Mouse (Mus musculus): ENCODE results near the gene Cenps.

- TF ChIP-seq POLR2A (IDR thresholded peaks at IDR 0.05; ENCODE audit: low read depth, low read length) (no peak), CTCF (conservative IDR thresholded peaks at IDR 0.05; ENCODE audit: insufficient read depth, insufficient read length, low read depth, low read length) (no peak)
These were observed 10.8 kb downstream of the Cenps start, which contains the start of gene Cort for GRCm38 (mm10) chr4:149126663-149127062.
